Mouse (Mus musculus) natural killer cell, adult 2 months (primary cell): Measurements from ENCODE around the gene Dync2li1.

ENCODE experiments used
- DNase-seq, 2 experiments: peaks; one replicate each; pipeline ENCODE4 v3.0.0; 2022; ENCODE audit warnings: low spot score in 2 of 2

The Dync2li1 gene

DNA sequence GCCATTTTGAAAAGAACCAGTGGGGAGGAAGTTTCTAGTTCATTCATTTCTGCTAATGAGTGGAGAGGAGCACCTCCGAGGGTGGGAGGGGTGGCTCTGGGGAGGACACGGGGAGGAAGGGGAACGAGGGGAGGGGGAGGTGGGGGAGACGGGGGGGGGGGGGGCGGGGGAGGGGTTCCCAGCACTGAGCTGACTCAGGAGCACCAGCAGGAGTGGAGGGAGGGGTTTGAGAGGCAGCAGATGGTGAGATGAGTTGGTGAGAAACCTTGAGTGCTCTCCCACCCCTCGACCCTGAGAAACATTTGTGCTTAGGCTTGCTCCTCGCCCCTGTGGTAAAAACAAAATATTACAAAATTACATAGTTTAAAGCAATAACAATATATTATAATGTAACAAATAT is 19.6 kb downstream of the Dync2li1 start:
- DNase-seq = no peak

GRCm38 (mm10) chr17:84646477-84646876 is 20.2 kb downstream of the Dync2li1 start:
- DNase-seq = no peak

DNA sequence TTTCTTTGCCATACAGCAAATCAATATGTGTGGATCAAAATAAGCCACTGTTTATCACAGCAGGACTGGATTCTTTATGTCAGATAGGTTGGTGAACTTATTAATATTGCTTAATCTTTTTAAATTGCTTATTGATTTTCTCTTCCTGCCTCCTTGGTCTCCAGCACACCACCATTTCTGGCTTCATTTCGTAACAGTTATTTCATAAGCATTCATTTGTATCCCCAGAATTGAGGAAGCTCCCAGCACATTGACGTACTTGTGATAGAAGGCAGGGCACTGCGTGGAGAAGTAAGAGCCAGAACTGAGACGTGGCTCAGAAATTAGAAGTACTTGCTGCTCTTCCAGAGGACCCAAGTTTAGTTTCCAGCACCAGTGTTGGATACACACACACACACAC is 21.3 kb downstream of the Dync2li1 start:
- no peak for DNase-seq

DNA sequence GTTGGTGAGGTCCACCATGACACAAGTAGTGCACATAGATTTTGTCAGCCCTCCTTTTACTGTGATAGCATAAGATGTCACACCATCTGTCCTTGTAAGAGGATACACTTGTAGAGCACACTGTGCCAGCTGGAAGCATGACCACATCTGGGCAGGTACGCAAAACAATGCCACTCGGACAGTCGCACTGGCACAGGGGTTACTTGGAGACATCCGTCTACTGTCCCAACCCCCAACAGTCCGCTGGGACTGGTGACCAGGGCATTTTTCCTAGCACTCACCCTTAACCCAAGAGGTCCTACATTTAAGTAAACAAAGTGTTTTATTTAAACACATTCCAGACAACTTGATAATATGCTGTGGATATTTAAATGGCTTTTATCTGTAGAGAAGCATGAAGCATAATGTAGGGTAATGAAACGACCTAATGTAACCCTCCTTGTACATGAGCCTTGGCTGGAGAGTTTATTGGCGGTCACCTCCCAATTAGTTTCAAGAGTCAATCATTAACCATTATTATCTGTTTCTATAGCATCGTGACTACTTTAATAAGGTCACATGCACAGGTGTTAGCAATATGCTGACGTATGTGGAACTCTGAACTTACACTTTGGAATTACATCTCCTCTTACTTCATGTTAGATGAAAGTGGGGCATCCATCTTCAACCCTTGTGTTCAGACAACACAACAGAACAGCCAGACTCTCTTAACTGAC is 24.2 kb downstream of the Dync2li1 start:
- no peak for DNase-seq

- no peak for DNase-seq
Measured at GRCm38 (mm10) chr17:84653544-84653943, 27.2 kb downstream of the Dync2li1 start.

DNA sequence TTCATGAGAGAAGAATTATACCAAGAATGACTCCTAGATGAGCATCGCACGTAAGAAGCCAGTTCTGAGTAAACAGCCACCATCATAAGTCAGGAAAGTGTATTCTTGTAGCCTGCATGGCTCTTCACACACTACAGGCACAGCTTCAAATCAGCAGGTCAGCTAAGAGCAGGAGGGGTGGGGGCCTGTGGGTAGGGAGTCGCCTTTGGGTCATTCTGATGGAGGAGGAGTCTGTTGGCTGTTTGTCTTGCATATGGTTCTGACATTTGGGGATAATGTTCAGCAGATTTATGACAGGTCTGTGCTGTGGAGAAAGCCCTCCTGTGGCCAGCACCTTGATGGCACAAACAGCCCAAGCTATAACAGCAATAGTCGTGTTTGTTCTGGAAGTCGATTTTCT is 29.9 kb downstream of the Dync2li1 start:
- DNase-seq = no peak

- DNase-seq = no peak
Measured at GRCm38 (mm10) chr17:84656653-84657421, 30.5 kb downstream of the Dync2li1 start.

DNA sequence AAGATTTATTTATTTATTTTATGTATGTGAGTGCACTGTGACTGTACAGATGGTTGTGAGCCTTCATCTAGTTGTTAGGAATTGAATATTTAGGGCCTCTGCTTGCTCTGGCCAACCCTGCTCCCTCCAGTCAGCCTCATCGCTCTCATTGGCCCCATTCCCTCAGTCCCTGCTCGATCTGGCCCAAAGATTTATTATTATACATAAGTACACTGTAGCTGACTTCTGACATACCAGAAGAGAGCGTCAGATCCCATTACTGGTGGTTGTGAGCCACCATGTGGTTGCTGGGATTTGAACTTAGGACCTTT is 31.1 kb downstream of the Dync2li1 start:
- no peak for DNase-seq

DNA sequence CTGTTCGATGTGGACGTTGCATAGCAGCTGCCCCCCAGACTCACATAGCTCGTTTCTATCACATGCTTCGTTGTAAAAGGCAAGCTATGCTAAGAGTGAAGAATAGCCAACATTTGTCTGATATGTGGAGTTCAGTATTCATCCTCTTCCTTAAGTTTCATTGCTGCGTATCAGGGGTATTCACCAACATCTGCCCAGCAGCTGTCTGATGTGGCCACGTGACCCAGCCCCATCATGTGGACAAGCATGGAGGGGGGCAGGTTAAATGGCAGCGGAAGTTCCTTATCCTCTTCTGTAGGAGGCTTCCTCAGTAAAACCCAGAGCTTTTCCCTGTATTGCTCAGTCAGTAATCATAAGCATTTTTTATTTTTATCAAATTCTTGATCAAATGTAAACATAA is 31.5 kb downstream of the Dync2li1 start:
- no peak for DNase-seq

DNA sequence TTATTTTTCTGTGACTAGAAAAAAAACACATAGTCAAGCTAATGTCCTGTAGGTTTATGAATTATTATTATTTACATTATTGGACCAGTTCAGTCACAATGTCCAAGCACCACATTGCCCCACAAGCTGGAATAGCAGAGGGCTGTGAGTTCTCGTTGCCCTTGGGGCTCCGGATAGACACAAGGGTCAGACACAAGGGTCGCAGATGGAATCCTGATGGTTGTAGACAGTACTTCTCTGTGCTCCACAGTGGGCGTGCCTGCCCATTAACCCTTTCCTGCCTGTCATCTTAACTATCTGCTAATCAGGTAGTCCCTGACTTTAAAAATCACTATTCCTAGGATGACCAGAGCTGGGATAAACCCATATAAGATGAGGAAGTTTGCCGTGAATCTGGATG is 31.9 kb downstream of the Dync2li1 start:
- no peak for DNase-seq

- DNase-seq = no peak
Measured at GRCm38 (mm10) chr17:84658951-84659350, 32.7 kb downstream of the Dync2li1 start.

GRCm38 (mm10) chr17:84665053-84665452 is 38.8 kb downstream of the Dync2li1 start:
- DNase-seq = no peak

DNA sequence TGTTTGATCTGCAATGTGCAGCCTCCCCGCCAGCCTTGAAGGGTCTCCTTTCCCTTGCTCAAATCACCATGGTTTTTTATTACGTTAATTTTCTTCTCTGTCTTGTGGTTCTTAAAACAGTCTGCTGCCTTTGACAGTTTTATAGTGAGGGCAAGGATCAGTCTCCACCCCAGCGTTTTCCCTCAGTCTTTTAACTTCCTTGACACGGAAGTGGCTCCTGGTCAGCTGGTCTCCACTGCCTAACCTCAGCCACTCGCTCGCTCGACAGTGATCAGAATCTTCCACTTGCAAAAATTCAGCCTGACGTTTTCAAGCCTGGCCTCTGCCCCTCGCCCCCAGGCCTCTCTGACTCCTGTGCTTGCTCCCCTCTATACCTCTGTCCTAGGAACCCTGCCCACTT is 39.4 kb downstream of the Dync2li1 start:
- DNase-seq = no peak

DNA sequence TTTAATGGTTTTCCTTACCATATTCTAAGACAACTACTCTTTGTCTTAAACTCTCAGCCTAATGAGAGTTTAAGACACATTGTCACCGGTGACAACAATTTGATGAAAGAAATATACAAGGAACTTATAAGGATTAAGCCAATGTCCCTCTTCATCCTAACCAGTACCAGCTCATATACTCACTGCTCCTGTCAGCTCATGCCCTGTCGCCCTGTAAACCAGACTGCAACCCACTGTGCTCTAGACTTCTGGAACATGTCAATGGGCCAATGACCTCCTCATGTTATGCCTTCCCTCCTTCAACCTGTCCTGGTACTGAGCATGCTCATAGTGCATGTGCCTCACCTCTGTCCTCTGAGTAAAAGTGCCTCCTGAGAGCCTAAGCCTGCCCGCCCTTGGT is 41.6 kb downstream of the Dync2li1 start:
- no peak for DNase-seq

GRCm38 (mm10) chr17:84672376-84673369 is 46.4 kb downstream of the Dync2li1 start:
- DNase-seq = no peak

- DNase-seq = no peak
Measured at GRCm38 (mm10) chr17:84674048-84674447, 47.8 kb downstream of the Dync2li1 start.

DNA sequence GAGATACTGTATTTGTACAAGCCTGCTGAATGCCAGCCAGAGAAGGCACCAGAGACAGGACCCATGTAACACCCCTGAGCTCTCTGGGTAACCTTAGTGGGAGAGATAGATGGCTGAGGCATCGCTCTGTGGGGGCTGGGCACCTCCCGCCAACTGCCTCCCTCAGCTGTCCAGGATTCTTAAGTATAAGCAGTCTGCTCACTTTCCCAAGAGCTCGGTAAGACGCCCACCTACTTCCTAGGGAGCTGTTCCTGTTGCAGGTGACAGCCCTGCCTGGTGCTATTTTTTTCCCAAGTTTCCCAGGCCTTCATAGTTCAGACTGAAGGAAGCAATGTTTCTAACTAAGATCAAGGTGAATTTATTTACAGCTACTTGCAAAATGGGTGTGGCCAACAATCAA is 48.9 kb downstream of the Dync2li1 start:
- no peak for DNase-seq

- no peak for DNase-seq
Measured at GRCm38 (mm10) chr17:84675951-84676366, 49.7 kb downstream of the Dync2li1 start, which contains the start of gene Abcg8. Abcg8 (plus strand) TSS chr17:84676302.

GRCm38 (mm10) chr17:84677595-84677994 is 51.3 kb downstream of the Dync2li1 start:
- no peak for DNase-seq

DNA sequence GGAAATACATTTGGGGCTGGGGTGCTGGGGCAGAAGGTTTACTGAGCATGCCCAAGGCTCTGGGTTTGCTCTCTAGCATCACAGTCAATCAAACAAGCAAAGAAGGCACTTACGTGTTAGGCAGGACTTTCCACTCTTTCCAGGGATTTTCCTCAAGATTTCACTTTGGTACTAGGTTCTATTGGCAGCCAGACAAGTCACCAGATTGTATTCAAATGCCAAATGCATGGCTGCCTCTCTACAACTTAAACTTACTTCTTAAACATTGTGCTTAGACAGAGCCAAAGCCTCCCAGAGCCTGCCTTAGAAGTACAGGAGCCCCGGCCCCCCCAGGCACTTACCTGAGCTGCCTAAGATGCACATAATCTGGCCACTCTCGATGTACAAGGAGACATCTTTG is 55.4 kb downstream of the Dync2li1 start:
- no peak for DNase-seq

DNA sequence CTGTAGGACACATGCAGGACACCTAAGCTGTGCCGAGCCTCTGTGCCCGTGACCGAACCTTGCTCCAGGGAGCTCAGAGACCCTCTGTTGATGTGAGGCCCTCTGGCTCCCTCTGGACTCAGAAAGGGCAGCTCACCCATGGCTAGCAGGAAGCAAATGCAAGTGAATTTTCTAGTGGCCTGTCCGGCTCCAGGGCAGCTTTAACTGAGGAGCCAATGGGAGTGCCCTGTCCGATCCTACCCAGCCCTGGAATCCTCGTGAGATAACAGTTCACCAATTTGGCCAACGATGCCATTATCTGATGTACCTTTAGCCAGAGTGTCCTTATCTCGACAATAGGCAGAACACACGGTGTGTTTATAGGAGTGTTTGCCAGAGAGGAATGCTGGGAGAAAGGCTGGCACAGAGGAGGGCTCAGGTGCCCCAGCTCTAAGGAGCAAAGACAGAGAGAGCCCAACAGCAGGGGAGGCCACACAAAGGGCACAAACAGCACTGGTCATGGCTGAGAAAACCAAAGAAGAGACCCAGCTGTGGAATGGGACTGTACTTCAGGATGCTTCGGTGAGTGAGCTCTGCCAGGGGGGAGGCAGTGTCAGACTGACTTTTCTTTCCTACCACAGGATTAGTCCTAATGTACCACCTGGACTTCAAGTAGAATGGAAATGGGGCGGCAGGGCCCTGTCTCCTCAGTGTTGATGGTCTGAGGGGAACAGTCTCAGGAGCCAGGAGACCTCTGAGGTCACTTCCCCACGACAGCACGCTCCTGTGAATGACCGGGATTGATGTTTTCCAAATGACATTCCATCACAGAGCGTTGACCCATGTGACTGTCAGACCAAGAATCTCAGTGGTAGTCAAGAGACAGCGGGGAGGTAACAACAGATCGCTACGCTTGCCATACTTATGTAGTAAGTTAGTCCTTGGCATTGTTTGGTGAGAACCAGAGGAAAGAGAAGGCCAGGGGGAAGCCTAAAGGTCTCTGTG is 56.7 kb downstream of the Dync2li1 start, which contains the start of gene Abcg5:
Abcg5 (minus strand) TSS at position 278 of the 984 bp plus-strand sequence.
- no peak for DNase-seq
